Mouse (Mus musculus) forebrain, embryonic 14.5 days (tissue): ENCODE results near the gene Olfr1378. TPM values are rescaled to one million over a fixed set of nuclear protein-coding genes. Genes with fewer than 3 reads are reported as not detected.

Source experiments
- ATAC-seq: fragments of 200-750 bp; cut with Nextera tagmentation; 2 replicates; pipeline ENCODE4 v1.8.0; 2017; ENCODE audit warnings: mild to moderate bottlenecking, moderate library complexity
- DNase-seq: peaks from one replicate; pipeline ENCODE4 v3.0.0-alpha.2; 2015; ENCODE audit warnings: low spot score
- H3K27ac ChIP-seq: fragments of 300-500 bp; sonication (generic); 2 replicates; pipeline ENCODE4 v1.5.1; 2014; ENCODE audit warnings: low read depth, mild to moderate bottlenecking, control low read depth, low read length, moderate library complexity
- H3K27me3 ChIP-seq: fragments of 300-500 bp; sonication (generic); replicated peaks from 2 replicates; pipeline ENCODE4 v1.6.1; 2014; ENCODE audit warnings: low read length, control low read depth, mixed read lengths; ENCODE audit not compliant: control insufficient read depth, insufficient read depth
- H3K36me3 ChIP-seq: fragments of 300-500 bp; sonication (generic); 2 replicates; pipeline ENCODE4 v1.6.1; 2014; ENCODE audit warnings: low read length, control low read depth; ENCODE audit not compliant: control insufficient read depth, insufficient read depth
- H3K4me1 ChIP-seq: fragments of 300-500 bp; sonication (generic); 2 replicates; pipeline ENCODE4 v1.6.1; 2014; ENCODE audit warnings: antibody characterized with exemption, low read length, control low read depth; ENCODE audit not compliant: control insufficient read depth, insufficient read depth
- H3K4me2 ChIP-seq: fragments of 300-500 bp; sonication (generic); 2 replicates; pipeline ENCODE4 v1.6.1; 2014; ENCODE audit warnings: mild to moderate bottlenecking, control low read depth, low read length
- H3K4me3 ChIP-seq: fragments of 300-500 bp; sonication (generic); 2 replicates; pipeline ENCODE4 v1.5.1; 2014; ENCODE audit warnings: low read depth, low read length, control low read depth
- H3K9ac ChIP-seq: fragments of 300-500 bp; sonication (generic); 2 replicates; pipeline ENCODE4 v1.6.1; 2014; ENCODE audit warnings: mild to moderate bottlenecking, low read length, control low read depth, moderate library complexity
- H3K9me3 ChIP-seq: fragments of 300-500 bp; sonication (generic); replicated peaks from 2 replicates; pipeline ENCODE4 v1.6.1; 2016; ENCODE audit warnings: low read length, control low read depth, mixed read lengths; ENCODE audit not compliant: control insufficient read depth
- WGBS: fragments of 180-500 bp; shearing (Covaris S2); extraction: QIAGEN DNeasy Blood & Tissue Kit; methylation state at CpG from one replicate; pipeline ENCODE4 v1.1.7; 2014; 5-methylcytosine and 5-hydroxymethylcytosine counted together
- polyA plus RNA-seq: library from polyadenylated mRNA; unstranded; fragments of >200 nt; fragmentation: Nextera tagmentation; extraction: Ambion mirVana; gene quantifications from 2 replicates; pipeline ENCODE4 v1.2.1, GENCODE M21; 2014

The Olfr1378 gene
- polyA plus RNA-seq, 1 experiment from 2014 or later: not detected

DNA sequence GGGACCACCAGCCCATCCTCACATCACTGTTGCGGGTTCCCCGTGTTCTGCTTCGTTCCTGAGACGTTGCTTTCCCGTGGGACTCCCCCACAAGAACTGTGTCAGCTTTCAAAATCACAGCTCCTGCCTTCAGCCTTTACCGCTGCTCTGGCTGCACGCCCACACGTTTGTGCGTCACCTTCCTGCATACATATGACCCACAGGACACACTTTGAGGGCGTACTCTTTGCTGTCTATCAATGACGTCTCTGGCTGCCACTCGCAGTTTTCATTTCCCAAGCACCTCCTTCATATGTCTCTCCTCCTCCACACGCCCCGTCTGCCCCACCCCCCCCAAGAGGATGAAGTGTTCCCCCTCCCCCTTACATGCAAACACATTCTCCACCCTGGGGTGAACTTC lies 14.0 kb upstream of the Olfr1378 start:
- 83% methylated on average over 14 of the region's 14 CpGs for WGBS
- Histone ChIP-seq H3K36me3 (no peaks in the 10 kb centered on the region), H3K27me3 (no peaks in the 10 kb centered on the region), H3K4me2 (no peak overlapping the region), H3K27ac (no peak overlapping the region), H3K4me3 (no peak overlapping the region), H3K9ac (no peak overlapping the region), H3K4me1 (no peaks in the 10 kb centered on the region), H3K9me3 (no peaks in the 10 kb centered on the region)
- ATAC-seq (no peak), DNase-seq (no peak)

DNA sequence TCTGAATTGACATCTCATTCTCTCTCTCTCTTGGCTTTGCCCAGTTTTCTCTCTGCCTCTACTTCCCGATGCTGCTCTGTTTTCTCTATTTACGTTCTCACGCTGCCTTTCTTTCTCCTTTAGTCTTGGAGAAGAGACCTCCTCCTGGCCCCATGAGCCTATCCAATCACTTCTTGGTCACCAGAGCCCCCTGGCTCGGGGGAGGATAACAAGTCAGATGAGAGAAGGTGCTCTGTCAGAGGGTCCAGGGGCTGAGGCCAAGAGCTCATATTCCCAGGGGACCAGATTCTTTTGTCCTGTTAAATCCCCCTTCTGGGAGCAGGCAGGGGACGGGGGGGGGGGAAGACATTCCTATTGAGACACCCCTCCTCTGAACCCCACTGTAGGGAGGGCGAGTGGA lies 12.7 kb upstream of the Olfr1378 start, which contains the start of gene Prop1:
Gene Prop1, minus strand, starts transcription at position 101 of the 400 bp plus-strand sequence.
- no peaks in the 10 kb centered on the region for H3K9me3 ChIP-seq
- H3K36me3 ChIP-seq: no peaks in the 10 kb centered on the region
- WGBS: 68% methylated on average over 6 of the region's 6 CpGs
- no peak for DNase-seq
- no peak for ATAC-seq
- H3K4me2 ChIP-seq: no peak within 1 kb of the TSS
- no peak within 1 kb of the TSS for H3K9ac ChIP-seq
- H3K4me3 ChIP-seq: no peak within 1 kb of the TSS
- no peaks in the 10 kb centered on the region for H3K27me3 ChIP-seq
- no peaks in the 10 kb centered on the region for H3K4me1 ChIP-seq
- H3K27ac ChIP-seq: no peak within 1 kb of the TSS

- WGBS: 82% methylated on average over 2 of the region's 2 CpGs
- Histone ChIP-seq H3K4me1 (no peaks in the 10 kb centered on the region), H3K4me2 (no peak overlapping the region)
These were observed 1.4 kb upstream of the Olfr1378 start for GRCm38 (mm10) chr11:50964886-50965285.

GRCm38 (mm10) chr11:50977216-50977615 lies 10.9 kb downstream of the Olfr1378 start:
- Histone ChIP-seq H3K9ac (no peak overlapping the region), H3K9me3 (no peaks in the 10 kb centered on the region), H3K4me2 (no peak overlapping the region), H3K4me3 (no peak overlapping the region), H3K27ac (no peak overlapping the region), H3K4me1 (no peaks in the 10 kb centered on the region), H3K36me3 (no peaks in the 10 kb centered on the region), H3K27me3 (no peaks in the 10 kb centered on the region)
- ATAC-seq (no peak), DNase-seq (no peak)
- 64% methylated on average over 4 of the region's 4 CpGs for WGBS

More at GRCm38 (mm10) chr11:50964886-50965285, 1.4 kb upstream of the Olfr1378 start:
- Histone ChIP-seq H3K9me3 (no peaks in the 10 kb centered on the region), H3K4me3 (no peak overlapping the region), H3K36me3 (no peaks in the 10 kb centered on the region), H3K27ac (no peak overlapping the region), H3K27me3 (no peaks in the 10 kb centered on the region), H3K9ac (no peak overlapping the region)
- ATAC-seq: no peak
- DNase-seq: no peak

- Histone ChIP-seq H3K27ac (no peak within 1 kb of the TSS), H3K36me3 (no peaks in the 10 kb centered on the region), H3K9ac (no peak within 1 kb of the TSS), H3K4me2 (no peak within 1 kb of the TSS), H3K9me3 (no peaks in the 10 kb centered on the region), H3K27me3 (no peaks in the 10 kb centered on the region), H3K4me3 (no peak within 1 kb of the TSS), H3K4me1 (no peaks in the 10 kb centered on the region)
- DNase-seq (no peak), ATAC-seq (no peak)
- 67% methylated on average over 5 of the region's 5 CpGs for WGBS
These were observed 15.3 kb downstream of the Olfr1378 start, which contains the start of gene Olfr1377 for GRCm38 (mm10) chr11:50981667-50982066. Gene Olfr1377 (plus strand): TSS chr11:50981967.

- Histone ChIP-seq H3K36me3 (no peaks in the 10 kb centered on the region), H3K4me2 (no peak within 1 kb of the TSS), H3K9ac (no peak within 1 kb of the TSS), H3K27ac (no peak within 1 kb of the TSS), H3K4me1 (no peaks in the 10 kb centered on the region), H3K9me3 (no peaks in the 10 kb centered on the region), H3K4me3 (no peak within 1 kb of the TSS), H3K27me3 (no peaks in the 10 kb centered on the region)
- no peak for ATAC-seq
- no peak for DNase-seq
- WGBS: 84% methylated on average over 5 of the region's 5 CpGs
These were observed 37.0 kb downstream of the Olfr1378 start, which contains the start of gene Olfr51 for GRCm38 (mm10) chr11:51003296-51003695. Gene Olfr51 (plus strand): TSS chr11:51003596.

DNA sequence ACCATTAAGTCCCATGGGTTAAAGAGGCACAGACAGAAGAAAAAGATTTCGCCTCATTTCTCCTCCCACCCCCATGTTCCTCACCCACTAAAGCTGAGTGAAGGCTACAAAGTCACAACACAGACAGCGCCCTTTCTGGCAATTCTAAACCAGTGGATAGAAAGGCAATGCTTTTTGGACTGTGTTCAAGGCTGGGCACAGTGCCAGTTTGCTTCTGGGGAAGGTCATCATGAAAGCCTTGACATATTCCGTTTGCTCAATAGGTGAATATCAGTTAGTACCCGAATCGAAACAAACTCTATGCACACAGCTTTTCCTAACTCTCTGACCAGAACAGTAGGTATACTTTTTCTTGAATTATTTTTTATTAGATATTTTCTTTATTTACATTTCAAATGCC lies 45.5 kb downstream of the Olfr1378 start:
- H3K27ac ChIP-seq: no peak overlapping the region
- ATAC-seq (no peak), DNase-seq (peak; percentile 1)
- H3K4me1 ChIP-seq: no peaks in the 10 kb centered on the region
- no peak overlapping the region for H3K9ac ChIP-seq
- no peaks in the 10 kb centered on the region for H3K36me3 ChIP-seq
- no peak overlapping the region for H3K4me3 ChIP-seq
- H3K4me2 ChIP-seq: no peak overlapping the region
- H3K9me3 ChIP-seq: no peaks in the 10 kb centered on the region
- 67% methylated on average over 5 of the region's 5 CpGs for WGBS
- no peaks in the 10 kb centered on the region for H3K27me3 ChIP-seq

DNA sequence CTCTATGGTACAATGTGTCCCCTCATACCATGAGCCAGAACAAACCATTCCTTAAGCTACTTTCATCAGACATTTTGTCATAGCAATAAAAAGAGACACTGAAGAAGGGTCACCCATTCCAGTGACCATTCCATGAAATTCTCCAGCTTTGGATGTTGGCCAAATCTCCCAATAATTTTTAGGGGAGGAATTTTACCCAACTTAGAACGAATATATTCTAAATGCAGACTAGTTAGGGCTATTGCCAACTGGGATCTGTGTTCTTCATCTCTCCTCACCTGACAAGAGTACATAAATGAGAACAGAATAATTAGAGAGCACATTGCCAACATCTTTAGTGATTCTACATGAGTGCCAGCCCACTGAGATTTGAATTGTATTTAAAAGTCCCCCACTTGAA lies 47.6 kb downstream of the Olfr1378 start, which contains the start of gene Olfr54:
Gene Olfr54, plus strand, starts transcription at position 301 of the 400 bp plus-strand sequence.
- 88% methylated on average over 1 of the region's 1 CpGs for WGBS
- no peak for DNase-seq
- Histone ChIP-seq H3K27me3 (no peaks in the 10 kb centered on the region), H3K9me3 (no peaks in the 10 kb centered on the region), H3K4me2 (no peak within 1 kb of the TSS), H3K9ac (no peak within 1 kb of the TSS), H3K36me3 (no peaks in the 10 kb centered on the region), H3K4me3 (no peak within 1 kb of the TSS), H3K27ac (no peak within 1 kb of the TSS), H3K4me1 (no peaks in the 10 kb centered on the region)
- ATAC-seq: no peak

- H3K9me3 ChIP-seq: no peaks in the 10 kb centered on the region
- H3K4me3 ChIP-seq: no peak overlapping the region
- no peaks in the 10 kb centered on the region for H3K36me3 ChIP-seq
- H3K4me1 ChIP-seq: no peaks in the 10 kb centered on the region
- H3K9ac ChIP-seq: no peak overlapping the region
- DNase-seq (no peak), ATAC-seq (no peak)
- WGBS: 40% methylated on average over 2 of the region's 2 CpGs
- no peaks in the 10 kb centered on the region for H3K27me3 ChIP-seq
- H3K4me2 ChIP-seq: no peak overlapping the region
- H3K27ac ChIP-seq: no peak overlapping the region
These were observed 50.0 kb downstream of the Olfr1378 start for GRCm38 (mm10) chr11:51016341-51016740.
